Mouse (Mus musculus): ENCODE measurements around the gene Plcb1.
"Not testable (repeated sequence)": the region's sequence is repeated elsewhere in the genome, so short reads cannot be mapped to it uniquely, and the experiment has no call there.

Gene Plcb1

DNA sequence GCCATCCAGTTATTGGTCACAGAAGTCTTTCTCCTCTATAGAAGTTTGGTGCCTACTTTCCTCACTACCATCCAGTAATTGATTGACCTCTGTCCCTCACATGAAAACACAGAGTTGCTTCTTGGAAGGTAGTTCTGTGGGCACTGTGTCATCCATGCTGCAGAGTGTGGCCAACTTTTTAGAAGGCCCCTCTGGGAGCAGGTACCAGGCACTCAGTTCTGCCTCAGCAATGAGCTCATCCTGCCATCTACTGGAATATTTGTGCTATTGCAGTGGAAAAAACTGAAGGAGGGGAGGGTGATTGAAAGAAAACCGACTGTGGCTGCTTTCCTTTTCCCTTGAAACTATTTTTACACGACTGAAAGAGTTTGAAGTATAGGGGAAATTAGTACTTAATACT lies 542.9 kb downstream of the Plcb1 start:
- DNase-seq, result peak; percentile 50

GRCm38 (mm10) chr2:135329782-135330545 lies 544.1 kb downstream of the Plcb1 start:
- DNase-seq, result peak; percentile 78

DNA sequence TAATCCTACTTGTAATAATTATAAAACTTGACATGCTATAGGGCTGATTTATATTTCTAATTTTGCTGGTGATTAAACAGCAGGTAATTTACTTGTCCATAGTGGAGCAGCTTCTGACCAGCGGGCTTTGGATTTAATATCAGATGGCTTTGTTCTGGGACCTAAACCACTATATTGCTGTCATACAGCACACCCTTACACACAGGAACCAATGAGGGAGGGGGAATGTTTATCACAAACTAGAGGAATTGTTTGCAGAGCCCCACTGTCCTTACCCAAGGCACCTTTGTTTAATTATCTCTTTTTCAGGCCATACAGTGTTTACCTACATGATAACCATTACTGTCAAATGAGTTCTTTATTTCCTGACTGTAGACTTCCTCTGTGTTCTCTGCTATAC lies 546.0 kb downstream of the Plcb1 start:
- DNase-seq, result no peak

DNA sequence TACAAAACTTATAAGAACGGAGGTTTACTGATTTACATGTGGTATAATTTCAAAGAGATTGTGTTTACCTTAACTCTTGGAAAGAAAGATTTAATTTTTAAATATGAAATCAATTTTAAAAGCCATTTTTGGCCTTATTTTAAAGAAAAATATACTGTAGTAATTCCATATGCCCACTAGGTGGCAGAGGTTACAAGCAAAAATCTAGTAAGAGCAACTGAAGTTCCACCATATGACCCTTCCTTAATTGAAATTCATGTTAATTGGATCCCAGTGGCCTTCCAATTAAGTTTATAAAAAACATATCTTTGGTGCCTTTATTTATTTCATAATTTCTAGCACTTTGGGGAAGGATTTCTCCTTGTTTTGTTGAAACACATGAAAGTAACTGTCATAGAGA lies 570.4 kb downstream of the Plcb1 start:
- DNase-seq, result peak; percentile 31

DNA sequence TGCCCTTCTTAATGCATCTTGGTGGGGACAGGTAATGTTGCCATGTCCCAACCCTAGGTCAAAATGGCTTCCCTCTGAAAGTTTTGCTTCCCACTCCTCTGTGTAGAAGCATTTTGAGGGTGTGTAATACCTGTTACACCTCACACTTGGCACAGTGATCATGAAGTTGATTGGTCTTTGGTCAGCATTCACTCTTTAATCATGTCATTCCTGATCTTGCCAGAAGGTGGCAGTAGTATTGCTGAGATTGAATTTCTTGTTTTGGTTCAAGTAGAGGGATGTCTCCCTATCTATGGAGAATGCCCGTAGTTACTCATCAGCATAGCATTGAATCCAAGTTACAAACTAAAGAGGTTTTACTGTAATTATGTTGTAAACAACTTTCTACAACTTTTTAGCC lies 575.9 kb downstream of the Plcb1 start:
- DNase-seq, result peak; percentile 75

DNA sequence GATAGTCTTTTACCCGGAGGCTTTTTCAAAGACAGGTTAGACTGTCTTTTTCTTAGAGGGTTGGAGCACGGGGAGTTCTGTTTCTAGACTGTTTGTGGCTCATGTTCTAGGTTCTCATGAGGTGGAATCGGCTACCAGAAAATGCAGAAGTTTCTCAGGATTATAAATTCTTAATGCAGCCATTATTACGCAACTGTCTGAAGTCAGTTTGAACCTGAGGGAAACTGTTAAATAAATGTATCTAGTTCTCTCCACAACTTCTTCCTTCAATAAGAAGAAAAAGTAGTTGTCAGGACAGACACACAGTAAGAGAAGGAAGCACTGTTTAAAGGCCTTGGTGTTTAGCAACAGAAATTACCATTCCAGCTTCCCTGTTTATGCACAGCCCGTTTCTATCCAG lies 577.1 kb downstream of the Plcb1 start:
- no peak for DNase-seq

DNA sequence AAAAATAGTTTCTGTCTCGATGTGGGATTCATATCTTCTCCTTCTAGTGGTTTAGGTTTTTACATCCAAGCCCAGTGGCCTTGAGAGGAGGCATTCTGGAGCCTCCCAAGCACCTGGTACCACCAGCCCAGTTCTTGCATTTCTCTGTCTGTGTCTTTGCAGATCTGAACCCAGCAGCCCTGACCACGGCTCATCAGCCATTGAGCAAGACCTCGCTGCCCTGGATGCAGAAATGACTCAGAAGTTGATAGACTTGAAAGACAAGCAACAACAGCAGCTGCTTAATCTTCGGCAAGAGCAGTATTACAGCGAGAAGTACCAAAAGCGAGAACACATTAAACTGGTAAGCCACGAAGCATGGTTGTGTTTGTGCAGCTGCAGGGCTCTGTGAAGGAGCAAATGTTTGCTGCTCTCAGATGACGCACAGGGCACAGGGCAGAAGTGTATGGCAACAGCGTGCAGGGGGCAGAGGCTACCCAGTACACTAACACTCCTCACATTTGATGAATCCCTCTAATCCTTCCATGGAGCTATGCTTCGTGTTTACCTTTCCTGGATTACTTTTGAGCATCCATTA lies 584.5 kb downstream of the Plcb1 start:
- no peak for DNase-seq

DNA sequence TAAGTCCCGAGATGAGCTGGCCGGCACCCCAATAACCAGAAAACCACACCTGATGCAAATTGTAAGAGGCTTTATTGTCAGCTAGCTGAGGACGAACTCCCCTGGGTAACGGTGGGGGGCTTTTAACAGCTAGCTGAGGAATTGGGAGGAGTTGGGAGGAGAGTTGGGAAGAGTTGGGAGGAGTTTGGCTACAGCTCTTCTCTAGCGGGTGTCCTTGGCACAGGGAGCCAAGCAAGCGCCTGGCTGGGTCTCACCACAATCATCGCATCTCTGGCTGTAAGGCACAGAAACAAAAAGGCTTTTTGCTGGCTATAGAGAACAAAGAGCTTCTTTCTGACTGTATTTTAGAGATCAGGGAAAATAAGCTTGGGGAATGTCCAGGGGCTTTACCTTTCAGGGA lies 594.9 kb downstream of the Plcb1 start:
- not testable (repeated sequence) for DNase-seq

GRCm38 (mm10) chr2:135381396-135381795 lies 595.5 kb downstream of the Plcb1 start:
- DNase-seq, result no peak

DNA sequence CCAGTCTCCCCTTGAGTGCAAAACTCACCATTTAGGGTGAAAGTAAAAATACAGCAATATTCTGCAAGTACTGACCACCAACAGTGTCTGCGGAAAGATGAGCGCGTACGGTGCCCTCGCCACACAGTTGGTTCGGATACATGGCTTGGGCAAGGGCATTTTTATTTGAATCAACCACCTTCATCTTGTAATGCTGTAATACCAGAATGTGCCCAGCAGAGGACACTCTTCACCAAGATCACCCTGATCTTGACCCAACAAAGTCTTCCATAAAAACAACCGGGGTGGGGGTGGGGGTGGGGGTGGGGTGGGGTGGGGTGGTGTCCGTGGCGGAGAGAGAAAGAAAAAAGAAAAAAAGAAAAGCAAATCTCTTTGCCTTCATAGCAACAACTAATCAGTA lies 602.1 kb downstream of the Plcb1 start:
- peak; percentile 52 for DNase-seq

GRCm38 (mm10) chr2:135394698-135395097 lies 608.8 kb downstream of the Plcb1 start:
- no peak for DNase-seq

- DNase-seq, result no peak
Observed at GRCm38 (mm10) chr2:135396375-135396774, 610.5 kb downstream of the Plcb1 start.

DNA sequence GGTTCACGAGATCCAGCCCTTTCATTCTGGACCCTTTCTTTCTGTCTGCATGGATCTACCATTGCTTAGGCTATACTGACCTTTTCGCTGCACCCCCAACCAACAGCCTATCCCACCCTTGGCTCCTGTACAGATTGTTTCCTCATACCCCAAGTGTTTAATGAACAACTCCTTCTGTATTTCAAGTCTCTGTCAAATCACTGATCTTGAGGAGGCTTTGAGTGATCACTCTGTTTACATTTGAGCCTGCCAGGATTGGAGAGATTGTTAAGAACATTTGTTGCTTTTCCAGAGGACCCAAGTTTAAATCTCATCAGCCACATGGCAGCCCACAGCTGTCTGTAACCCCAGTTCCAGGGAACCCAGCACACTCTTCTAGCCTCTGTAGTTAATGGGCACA lies 612.1 kb downstream of the Plcb1 start:
- no peak for DNase-seq

GRCm38 (mm10) chr2:135399760-135400159 lies 613.9 kb downstream of the Plcb1 start:
- no peak for DNase-seq

- no peak for DNase-seq
Observed at GRCm38 (mm10) chr2:135402916-135403315, 617.0 kb downstream of the Plcb1 start.

GRCm38 (mm10) chr2:135403344-135403743 lies 617.5 kb downstream of the Plcb1 start:
- no peak for DNase-seq

- DNase-seq, result no peak
Observed at GRCm38 (mm10) chr2:135404095-135404494, 618.2 kb downstream of the Plcb1 start.

DNA sequence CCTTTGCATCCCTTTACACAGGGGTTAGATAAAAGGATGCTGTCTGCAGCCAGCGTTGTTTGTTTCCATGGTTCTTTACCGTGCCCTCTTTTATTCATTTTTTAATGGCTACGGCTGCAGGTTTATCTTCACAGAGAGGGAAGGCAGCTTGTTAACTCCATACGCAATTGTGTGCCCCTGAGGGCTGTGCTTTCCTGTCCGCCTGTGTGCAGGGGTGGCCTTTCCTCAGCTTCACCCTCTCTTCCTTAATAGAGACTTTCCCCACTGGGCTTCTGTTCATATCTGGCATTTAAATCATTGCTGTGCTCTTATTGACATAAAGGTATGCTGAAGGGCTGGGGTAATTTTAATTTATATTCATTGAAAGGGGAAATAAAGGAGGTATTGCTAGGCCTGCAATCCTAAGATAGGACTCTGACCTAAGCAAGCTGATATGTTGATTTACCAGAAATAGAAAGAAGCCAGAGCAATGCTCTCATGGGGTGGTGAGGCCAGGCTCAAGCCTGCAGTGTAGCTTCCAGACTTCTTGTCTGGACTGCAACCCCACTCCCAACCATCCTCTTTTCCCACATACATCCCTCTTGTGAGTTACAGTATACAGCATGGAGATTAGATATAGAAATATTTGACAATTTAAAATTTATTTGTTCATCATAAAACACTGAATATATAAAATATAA lies 623.7 kb downstream of the Plcb1 start:
- DNase-seq, result no peak

DNA sequence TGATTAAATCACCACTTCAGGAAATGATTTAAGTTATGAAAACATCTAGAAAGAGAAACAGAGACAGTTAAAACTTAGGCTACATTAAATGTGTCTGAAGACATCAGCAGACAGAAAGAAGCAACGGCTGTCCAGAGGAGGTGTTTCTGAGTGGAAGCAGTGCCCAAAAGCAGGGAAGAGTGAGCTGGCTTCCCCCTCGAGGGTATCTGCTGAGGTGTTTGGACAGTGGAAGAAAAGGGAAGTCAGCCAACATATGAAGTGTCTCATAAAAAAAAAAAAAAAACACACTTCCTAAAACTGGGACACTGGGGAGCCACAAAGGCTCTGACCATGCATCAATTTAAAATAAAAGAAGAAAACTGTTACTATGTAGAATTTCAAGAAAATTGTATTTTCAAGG lies 625.8 kb downstream of the Plcb1 start:
- no peak for DNase-seq

DNA sequence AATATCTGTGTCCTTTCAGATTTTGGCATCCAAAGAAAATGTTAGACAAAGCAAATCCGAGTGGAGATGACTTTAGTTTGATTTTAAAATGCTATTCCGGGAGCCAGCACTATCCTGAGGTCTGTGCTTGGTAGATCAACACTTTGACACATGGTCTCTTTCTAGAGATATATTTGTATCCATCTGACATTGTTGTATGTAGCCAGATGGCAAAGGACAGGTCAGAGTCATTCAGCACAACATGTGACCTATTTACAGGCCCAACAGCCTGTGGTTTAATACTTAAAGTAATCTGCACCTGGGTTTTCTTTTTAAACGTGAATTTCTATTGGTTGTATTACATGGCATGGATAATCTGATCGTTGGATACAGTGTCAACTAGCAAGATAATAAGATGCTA lies 629.3 kb downstream of the Plcb1 start:
- peak; percentile 51 for DNase-seq

DNA sequence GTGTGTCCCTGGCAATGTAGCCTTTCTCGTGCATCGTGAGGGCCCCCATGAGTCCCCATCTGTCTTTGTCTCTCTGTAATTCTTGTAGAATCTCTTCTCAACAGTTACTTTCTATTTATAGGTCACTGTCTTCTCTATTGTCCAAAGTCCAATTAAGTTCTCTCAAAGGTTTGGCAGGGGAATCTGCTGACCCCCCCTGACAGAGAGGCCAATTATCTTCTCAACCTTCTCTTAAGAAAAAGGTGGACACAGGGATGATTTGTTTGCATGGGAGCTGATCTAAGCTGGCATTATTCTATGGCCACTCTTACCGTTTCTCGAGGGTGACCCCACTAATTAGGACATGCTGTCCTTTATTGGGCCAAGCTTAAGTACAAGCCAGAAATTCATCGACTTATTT lies 633.4 kb downstream of the Plcb1 start:
- DNase-seq, result no peak

DNA sequence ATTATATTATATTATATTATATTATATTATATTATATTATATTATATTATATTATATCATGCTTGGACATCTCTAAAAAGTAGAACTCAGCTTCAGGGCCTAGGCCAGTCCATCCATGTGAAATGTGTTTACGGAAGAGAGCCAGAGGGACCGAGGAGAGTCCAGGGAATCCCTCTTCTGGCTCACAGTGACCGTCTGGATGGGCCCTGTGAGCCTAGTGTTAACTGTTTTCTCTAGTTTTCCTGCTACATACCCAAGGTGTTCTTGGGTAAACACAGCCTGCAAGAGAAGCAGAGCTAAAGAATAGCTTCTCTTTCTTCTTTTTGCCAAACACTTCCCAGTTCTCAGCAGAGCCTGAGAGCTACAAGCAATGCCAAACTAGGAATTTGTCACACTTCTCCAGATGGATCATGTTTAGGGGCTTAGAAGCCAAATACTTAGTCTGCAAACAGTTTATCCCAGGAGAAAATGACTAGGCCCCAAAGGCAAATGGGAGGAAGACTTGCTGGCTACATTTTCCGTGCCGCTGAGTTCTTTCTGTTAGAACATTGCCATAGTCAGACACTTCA lies 649.2 kb downstream of the Plcb1 start:
- no peak for DNase-seq

GRCm38 (mm10) chr2:135439034-135439433 lies 653.2 kb downstream of the Plcb1 start:
- no peak for DNase-seq

All from cerebellum, adult 9-10 months (tissue).